Mouse (Mus musculus) left cerebral cortex, postnatal 14 days (tissue): ENCODE measurements at regions not wholly inside any gene's neighbourhood (a gene's known extent, or its start where the extent isn't known, plus 50 kb on each side); places are given as distances from the start of the nearest gene placed in this dataset.
"Not testable (repeated sequence)": the region's sequence is repeated elsewhere in the genome, so short reads cannot be mapped to it uniquely, and the experiment has no call there.

Source experiments
- DNase-seq, 2 experiments: peaks; one replicate each; pipeline ENCODE4 v3.0.0; 2021 to 2022; ENCODE audit warnings: low spot score in 2 of 2, mixed read lengths in 1 of 2
- intact Hi-C: fragments of 180-260 bp; cut with DNase I; formaldehyde crosslinking; loops from one replicate; pipeline ENCODE4 v1.15.1; 2025

DNA sequence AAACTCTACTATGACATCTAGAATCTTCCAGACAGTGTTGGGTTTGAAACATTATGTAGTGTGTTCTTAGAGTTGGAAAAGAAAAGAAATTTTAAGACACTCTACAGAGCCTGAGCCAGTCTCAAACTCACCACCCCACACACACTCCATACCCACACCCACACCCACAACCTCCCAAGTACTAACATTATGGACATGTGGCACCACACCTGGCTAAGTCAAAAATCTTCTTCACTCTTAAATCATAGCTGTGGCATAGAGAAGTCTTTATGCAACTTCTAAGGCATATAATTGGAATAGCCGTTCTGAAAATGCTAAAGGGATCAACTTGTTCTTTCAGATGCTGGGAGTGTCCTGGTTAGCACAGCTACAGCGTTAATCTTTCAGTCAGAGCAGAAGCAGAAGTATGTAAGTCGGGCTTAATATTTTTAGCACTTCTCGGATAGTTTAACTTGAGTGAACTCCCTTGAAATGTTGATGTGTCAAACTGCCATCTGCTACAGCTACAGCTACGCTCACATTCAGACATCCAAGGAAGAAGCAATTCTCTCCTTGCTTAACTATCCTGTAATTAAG lies 68.6 kb upstream of the Creb1 start:
- intact Hi-C loops, result loop anchor here (10.0 kb wide), 1 partner anchor 61 kb away; no protein-coding TSS in a partner anchor
- DNase-seq, result peak; percentile 19 to 60

GRCm38 (mm10) chr1:64461616-64462015 lies 70.8 kb upstream of the Creb1 start:
- not testable (repeated sequence) for DNase-seq
- intact Hi-C loops, result loop anchor here (10.0 kb wide), 1 partner anchor 63 kb away; no protein-coding TSS in a partner anchor

DNA sequence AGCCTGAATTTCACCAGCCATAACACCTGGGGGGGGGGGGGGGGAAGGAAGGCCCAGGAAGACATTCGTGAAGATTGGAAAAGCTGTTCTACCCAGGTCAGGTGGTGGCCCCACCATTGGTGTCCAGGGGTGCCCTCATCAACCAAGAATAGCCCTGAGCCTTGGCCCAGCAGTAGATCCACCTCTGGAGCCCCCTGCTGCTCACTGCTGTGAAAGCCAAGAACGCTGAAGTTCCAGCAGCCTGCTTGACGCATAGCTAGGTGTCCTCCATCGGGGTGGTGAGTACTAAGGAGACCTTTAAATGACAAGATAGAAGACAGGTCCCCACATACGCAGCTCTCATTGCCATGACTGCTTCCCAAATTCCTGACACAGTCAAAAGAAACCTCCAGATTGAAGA lies 74.6 kb upstream of the Creb1 start:
- DNase-seq, result no peak
- intact Hi-C loops, result no loop called here

GRCm38 (mm10) chr1:64449141-64449540 lies 83.3 kb upstream of the Creb1 start:
- DNase-seq, result no peak
- intact Hi-C loops, result loop anchor here (2.0 to 10.0 kb wide), 4 partner anchors 144 to 686 kb away; no protein-coding TSS in a partner anchor

DNA sequence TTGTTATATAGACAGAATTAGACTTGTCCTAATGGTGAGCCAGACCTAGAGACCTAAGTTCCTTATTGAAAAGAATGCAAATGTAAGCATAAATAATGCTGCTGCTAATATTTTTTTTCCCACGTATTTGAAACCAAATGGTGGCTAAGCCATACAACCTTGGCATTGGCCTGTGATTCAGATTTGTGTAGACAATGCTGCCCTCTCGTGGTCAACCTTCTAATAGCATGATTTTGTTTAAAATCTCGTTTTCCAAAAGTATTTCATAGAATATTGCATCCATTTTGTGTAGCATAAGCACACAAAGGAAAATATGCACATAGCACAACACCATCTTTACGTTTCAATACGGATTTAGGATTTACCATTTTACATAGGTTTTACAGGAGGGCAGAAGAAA lies 84.4 kb upstream of the Creb1 start:
- intact Hi-C loops, result loop anchor here (2.0 to 10.0 kb wide), 4 partner anchors 143 to 685 kb away; no protein-coding TSS in a partner anchor
- peak; percentile 87 to 90 for DNase-seq

DNA sequence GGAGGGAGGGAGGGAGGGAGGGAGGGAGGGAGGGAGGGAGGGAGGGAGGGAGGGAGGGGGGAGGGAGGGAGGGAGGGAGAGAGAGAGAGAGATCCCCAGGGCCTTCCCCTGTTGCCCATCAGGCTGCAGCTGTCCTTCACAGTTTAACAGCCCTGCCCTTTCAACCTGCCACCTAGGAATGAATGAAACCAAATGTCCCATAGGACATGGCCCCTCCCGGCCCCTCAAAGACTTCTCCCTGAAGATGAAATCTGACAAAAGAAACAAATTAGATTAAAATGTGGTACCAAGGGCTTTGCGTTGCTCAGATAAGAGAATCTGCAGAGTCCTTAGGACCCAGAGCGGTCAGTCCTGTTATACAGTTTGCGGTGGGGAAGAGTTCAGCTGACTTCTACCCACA lies 86.0 kb upstream of the Creb1 start:
- no peak for DNase-seq
- intact Hi-C loops, result loop anchor here (1.0 to 10.0 kb wide), 4 partner anchors 142 to 778 kb away; no protein-coding TSS in a partner anchor

- DNase-seq, result peak; percentile 88 to 91
- intact Hi-C loops, result loop anchor here (1.0 to 10.0 kb wide), 4 partner anchors 141 to 777 kb away; no protein-coding TSS in a partner anchor
Measured at GRCm38 (mm10) chr1:64445919-64446318, 86.5 kb upstream of the Creb1 start.

GRCm38 (mm10) chr1:64443436-64443835 lies 89.0 kb upstream of the Creb1 start:
- DNase-seq, result no peak
- intact Hi-C loops, result loop anchor here (10.0 kb wide), 2 partner anchors 139 to 409 kb away; no protein-coding TSS in a partner anchor

GRCm38 (mm10) chr1:64442179-64442874 lies 90.1 kb upstream of the Creb1 start:
- intact Hi-C loops, result loop anchor here (10.0 kb wide), 2 partner anchors 138 to 408 kb away; no protein-coding TSS in a partner anchor

GRCm38 (mm10) chr1:64423256-64423655 lies 109.2 kb upstream of the Creb1 start:
- intact Hi-C loops, result no loop called here

More at GRCm38 (mm10) chr1:64442179-64442874, 90.1 kb upstream of the Creb1 start:
- no peak for DNase-seq

DNA sequence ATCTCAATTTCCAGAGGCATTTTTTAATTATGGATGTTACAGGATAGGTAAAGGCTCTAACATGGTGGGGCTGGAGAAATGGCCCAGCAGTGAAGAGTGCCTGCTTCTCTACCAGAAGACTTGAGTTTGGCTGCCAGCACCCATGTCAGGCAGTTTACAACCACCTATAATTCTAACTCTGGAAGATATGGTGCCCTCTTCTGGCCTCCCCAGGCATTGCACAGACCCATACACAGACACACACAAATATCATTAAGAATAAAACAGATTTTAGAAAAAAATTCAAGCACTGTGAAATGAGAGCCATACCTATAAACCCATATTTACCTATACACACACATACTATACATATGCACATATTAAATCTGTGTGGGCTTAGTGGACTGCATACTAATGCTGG lies 113.9 kb upstream of the Creb1 start:
- intact Hi-C loops, result no loop called here

More at GRCm38 (mm10) chr1:64423256-64423655, 109.2 kb upstream of the Creb1 start:
- no peak for DNase-seq

DNA sequence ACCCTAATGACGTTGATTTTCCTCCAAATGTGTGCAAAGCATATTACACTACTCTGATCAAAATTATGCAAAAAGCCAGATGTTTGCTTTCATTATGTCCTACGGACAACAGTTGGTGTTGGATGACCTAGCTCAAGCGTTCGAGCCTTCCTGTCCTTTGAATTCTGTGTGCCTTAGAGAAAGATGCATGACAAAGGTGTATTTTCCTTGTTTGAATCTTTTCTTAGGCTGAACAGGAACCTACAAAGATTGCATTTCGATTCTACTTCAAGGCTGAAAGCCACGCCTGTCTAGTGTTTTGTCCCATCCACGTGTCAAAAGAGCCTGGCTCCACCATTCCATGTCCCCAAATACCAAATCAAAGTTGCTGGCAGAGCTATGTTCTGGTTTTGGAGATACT lies 116.5 kb upstream of the Creb1 start:
- DNase-seq, result no peak
- intact Hi-C loops, result no loop called here

More for the DNA sequence above, 113.9 kb upstream of the Creb1 start:
- no peak for DNase-seq

DNA sequence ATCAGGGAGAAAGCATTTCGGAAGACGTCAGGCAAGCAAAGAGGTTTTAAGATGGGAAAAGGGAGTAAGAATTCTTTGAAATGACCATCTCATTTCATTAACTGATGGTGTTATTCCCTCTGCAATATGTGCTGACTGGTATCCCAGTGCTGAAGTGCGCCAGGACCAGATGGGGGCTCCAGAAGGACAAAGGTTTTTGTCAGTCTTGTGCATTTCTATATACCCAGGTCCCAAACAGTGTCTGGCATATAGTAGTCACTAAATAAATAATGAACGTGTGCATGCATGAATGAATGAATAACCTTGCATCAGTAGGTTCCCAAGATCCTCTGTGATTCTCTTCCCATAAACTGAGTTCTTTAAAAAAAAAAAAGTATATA lies 119.3 kb upstream of the Creb1 start:
- intact Hi-C loops, result no loop called here

GRCm38 (mm10) chr1:64412481-64413180 lies 119.8 kb upstream of the Creb1 start:
- intact Hi-C loops, result no loop called here
- DNase-seq, result no peak

More for the DNA sequence above, 119.3 kb upstream of the Creb1 start:
- no peak for DNase-seq

- intact Hi-C loops, result no loop called here
- no peak for DNase-seq
Measured at GRCm38 (mm10) chr1:64411851-64412480, 120.5 kb upstream of the Creb1 start.

DNA sequence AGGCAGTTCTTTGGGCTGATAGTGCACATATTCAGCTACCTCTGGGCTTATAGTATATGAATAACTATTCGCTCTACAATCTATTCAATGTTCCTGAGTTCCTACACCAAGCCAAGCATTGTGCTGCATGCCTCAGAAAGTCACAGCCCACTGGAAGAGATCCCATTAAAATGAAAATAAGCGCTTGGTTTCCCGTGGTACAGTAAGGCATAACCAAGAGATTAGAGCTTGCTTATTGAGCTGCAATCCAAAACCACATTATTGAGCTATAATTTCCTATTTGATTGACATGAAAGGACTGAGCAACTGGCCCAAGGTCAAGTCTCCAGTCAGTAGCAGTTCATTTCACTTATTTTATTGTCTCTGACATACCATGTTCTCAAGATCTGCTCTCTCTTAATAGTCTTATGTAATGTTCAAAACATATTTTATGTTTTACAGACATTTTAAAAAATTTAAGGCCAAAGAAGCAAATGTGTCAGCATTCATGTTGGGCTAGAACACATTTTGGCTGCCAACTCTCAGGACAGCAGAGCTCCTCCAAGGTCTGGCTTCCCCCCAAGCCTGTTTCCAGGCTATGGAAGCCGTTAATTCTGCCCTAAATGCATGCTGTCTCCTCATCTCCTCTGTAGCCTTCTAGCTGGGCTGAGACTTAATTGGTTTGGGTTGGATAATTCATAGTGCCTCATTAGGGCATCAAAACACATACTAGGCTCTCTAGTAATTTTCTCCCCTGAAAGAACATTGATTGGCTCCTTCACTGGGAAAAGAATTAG lies 123.5 kb upstream of the Creb1 start:
- peak; percentile 7 to 39 for DNase-seq
- intact Hi-C loops, result no loop called here

DNA sequence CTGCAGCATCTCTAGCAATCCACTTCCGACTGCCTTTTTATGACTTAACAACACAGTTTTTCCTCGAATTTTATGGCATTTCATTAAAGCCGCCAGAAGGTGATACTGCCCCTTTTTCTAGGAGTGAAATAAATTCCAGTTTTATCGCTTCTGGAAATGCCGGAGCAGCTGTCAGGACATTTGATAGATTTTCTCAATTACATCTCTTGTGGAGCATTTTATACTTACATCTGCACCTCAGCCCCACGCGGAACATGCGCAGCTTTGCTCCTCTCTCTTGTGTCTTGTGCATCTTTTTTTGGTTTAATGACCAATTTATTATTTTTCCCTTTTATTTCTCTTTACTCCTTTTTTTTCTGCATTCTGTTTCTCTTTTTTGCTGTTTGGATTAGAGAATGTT lies 140.9 kb upstream of the Creb1 start:
- DNase-seq, result no peak
- intact Hi-C loops, result no loop called here

- intact Hi-C loops, result no loop called here
- DNase-seq, result no peak
Measured at GRCm38 (mm10) chr1:64381264-64381663, 151.2 kb upstream of the Creb1 start.

DNA sequence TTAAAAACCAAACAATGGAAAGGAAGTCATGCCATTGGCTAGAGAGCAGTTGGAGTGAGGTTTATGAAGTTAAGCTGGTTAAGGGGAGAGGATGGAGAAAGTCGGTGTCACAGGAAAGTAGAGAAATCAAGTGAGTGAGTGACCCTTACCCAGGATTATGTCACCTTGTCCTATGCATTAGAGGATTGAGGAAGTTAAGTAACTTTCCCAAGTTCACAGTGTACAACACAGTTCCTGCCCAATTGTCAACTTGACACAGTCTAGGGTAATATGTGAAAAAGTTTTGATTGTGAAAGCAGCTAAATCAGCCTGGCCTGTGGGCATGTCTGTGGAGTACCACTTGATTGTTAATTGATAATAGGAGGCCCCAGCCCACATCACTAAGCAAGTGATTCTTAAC lies 156.0 kb upstream of the Creb1 start:
- DNase-seq, intact Hi-C loops: not testable (repeated sequence)
